Mouse (Mus musculus): ENCODE measurements at regions not wholly inside any gene's neighbourhood (a gene's known extent, or its start where the extent isn't known, plus 50 kb on each side); places are given as distances from the start of the nearest gene placed in this dataset.

- 91% methylated on average over 4 of the region's 4 CpGs for WGBS
- no peaks in the 10 kb centered on the region for H3K4me1 ChIP-seq (replicated peaks)
- H3K36me3 ChIP-seq, result no peaks in the 10 kb centered on the region
- H3K9me3 ChIP-seq, result no peaks in the 10 kb centered on the region
- H3K27ac ChIP-seq, result no peak overlapping the region
- no peak for DNase-seq (ENCODE audit: low spot score)
- no peak overlapping the region for H3K4me3 ChIP-seq
- no peaks in the 10 kb centered on the region for H3K27me3 ChIP-seq (ENCODE audit: insufficient read depth, poor library complexity, severe bottlenecking)
Observed at GRCm38 (mm10) chr16:86159021-86159815, 257.6 kb upstream of the Adamts5 start.

- 69% methylated on average over 3 of the region's 3 CpGs for WGBS
- no peaks in the 10 kb centered on the region for H3K4me1 ChIP-seq (replicated peaks)
Observed at GRCm38 (mm10) chr16:86138171-86138570, 236.5 kb upstream of the Adamts5 start.

GRCm38 (mm10) chr16:86136169-86136568, 234.5 kb upstream of the Adamts5 start:
- no peak for DNase-seq (ENCODE audit: low spot score)
- H3K9me3 ChIP-seq, result no peaks in the 10 kb centered on the region
- no peaks in the 10 kb centered on the region for H3K36me3 ChIP-seq
- no peaks in the 10 kb centered on the region for H3K4me1 ChIP-seq (replicated peaks)
- WGBS, result 45% methylated on average over 3 of the region's 3 CpGs
- no peak overlapping the region for H3K4me3 ChIP-seq
- no peak overlapping the region for H3K27ac ChIP-seq
- no peaks in the 10 kb centered on the region for H3K27me3 ChIP-seq (ENCODE audit: insufficient read depth, poor library complexity, severe bottlenecking)

More at GRCm38 (mm10) chr16:86138171-86138570, 236.5 kb upstream of the Adamts5 start:
- no peaks in the 10 kb centered on the region for H3K27me3 ChIP-seq (ENCODE audit: insufficient read depth, poor library complexity, severe bottlenecking)
- H3K4me3 ChIP-seq, result no peak overlapping the region
- no peak overlapping the region for H3K27ac ChIP-seq
- no peak for DNase-seq (ENCODE audit: low spot score)
- H3K36me3 ChIP-seq, result no peaks in the 10 kb centered on the region
- no peaks in the 10 kb centered on the region for H3K9me3 ChIP-seq

- H3K9me3 ChIP-seq, result no peaks in the 10 kb centered on the region
- WGBS, result 90% methylated on average over 4 of the region's 4 CpGs
- H3K27me3 ChIP-seq (ENCODE audit: insufficient read depth, poor library complexity, severe bottlenecking), result no peaks in the 10 kb centered on the region
- no peaks in the 10 kb centered on the region for H3K36me3 ChIP-seq
- H3K4me3 ChIP-seq, result no peak overlapping the region
- no peaks in the 10 kb centered on the region for H3K4me1 ChIP-seq (replicated peaks)
- no peak for DNase-seq (ENCODE audit: low spot score)
- H3K27ac ChIP-seq, result no peak overlapping the region
Observed at GRCm38 (mm10) chr16:86127391-86127790, 225.8 kb upstream of the Adamts5 start.

DNA sequence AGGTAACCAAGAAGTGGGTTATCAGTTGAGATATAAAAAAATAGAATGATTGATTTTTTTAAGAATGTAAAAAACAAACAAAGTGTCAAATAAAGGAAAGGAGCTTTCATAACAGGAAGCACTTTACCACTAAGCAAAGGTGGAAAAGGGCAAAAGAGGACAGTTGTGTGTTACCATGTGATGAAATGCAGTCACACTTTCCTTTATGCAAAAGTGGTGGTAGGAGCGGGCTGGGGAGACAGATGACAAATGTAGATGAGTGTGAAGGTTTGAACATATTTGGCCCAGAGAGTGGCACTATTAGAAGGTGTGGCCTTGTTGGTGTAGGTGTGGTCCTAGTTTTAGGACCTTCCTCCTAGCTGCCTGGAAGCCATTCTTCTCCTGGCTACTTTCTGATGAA, 222.6 kb upstream of the Adamts5 start:
- no peaks in the 10 kb centered on the region for H3K36me3 ChIP-seq
- 85% methylated on average over 1 of the region's 1 CpGs for WGBS
- no peaks in the 10 kb centered on the region for H3K27me3 ChIP-seq (ENCODE audit: insufficient read depth, poor library complexity, severe bottlenecking)
- no peak overlapping the region for H3K27ac ChIP-seq
- no peak for DNase-seq (ENCODE audit: low spot score)
- no peaks in the 10 kb centered on the region for H3K4me1 ChIP-seq (replicated peaks)
- H3K9me3 ChIP-seq, result no peaks in the 10 kb centered on the region
- no peak overlapping the region for H3K4me3 ChIP-seq

GRCm38 (mm10) chr16:86122936-86123335, 221.3 kb upstream of the Adamts5 start:
- no peaks in the 10 kb centered on the region for H3K36me3 ChIP-seq
- no peaks in the 10 kb centered on the region for H3K4me1 ChIP-seq (replicated peaks)
- H3K27me3 ChIP-seq (ENCODE audit: insufficient read depth, poor library complexity, severe bottlenecking), result no peaks in the 10 kb centered on the region
- no peak for DNase-seq (ENCODE audit: low spot score)
- no peak overlapping the region for H3K27ac ChIP-seq
- H3K4me3 ChIP-seq, result no peak overlapping the region
- 60% methylated on average over 1 of the region's 1 CpGs for WGBS
- no peaks in the 10 kb centered on the region for H3K9me3 ChIP-seq

DNA sequence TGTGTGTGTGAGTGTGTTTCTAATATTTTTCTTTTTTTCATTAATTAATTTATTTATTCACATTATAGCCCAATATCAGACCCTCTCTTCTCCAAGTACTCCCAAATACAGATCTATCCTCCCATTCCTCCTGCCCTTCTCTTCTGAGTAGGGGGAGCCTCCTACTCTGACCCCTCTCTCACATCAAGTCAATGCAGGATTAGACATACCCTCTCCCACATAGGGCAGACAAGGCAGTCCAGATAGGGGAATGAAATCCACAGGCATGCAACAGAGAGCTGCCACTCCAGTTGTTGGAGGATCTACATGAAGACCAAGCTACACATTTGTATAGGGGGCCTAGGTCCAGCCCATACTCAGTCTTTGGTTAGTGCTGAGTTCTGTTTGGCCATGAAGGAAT, 216.3 kb upstream of the Adamts5 start:
- no peaks in the 10 kb centered on the region for H3K4me1 ChIP-seq (replicated peaks)
- H3K27me3 ChIP-seq (ENCODE audit: insufficient read depth, poor library complexity, severe bottlenecking), result no peaks in the 10 kb centered on the region
- H3K9me3 ChIP-seq, result no peaks in the 10 kb centered on the region
- no peak overlapping the region for H3K4me3 ChIP-seq
- H3K36me3 ChIP-seq, result no peaks in the 10 kb centered on the region
- H3K27ac ChIP-seq, result no peak overlapping the region
- no peak for DNase-seq (ENCODE audit: low spot score)

DNA sequence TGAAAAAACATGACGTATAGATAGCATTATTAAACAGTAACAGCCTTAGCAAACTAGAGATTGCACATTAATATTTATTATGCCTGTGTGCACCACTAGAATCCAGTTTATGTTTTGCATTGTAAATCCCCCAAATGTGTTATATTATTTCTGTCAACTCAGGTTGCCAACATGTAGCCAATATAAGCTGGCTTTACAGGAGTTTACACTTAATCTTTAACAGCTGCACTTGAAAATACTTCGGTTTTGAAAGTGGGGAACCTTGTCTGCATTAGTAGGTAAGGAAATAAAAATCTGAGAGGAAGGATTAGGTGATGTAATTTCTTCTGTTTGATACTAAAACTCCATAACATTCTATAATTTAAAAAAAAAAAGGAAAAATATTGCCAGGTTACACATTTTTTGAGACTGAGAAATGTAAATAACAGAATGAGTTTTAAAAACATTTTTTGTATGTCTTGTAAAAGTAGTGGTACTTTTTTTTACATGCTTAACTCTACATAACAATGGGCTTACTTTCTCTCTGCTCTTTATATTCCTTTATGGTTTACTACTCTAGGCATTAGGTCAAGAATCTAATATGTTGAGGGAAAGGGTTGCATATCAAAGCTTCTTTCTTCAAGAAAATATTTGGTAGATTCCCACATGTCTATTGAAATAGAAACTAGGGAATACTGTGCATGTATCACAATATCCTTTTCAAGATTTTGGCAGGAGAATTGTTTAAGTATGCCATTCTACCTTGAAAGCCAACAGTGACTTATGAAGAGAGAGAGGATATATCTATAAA, 214.2 kb upstream of the Adamts5 start:
- WGBS, result 85% methylated on average over 2 of the region's 2 CpGs
- no peaks in the 10 kb centered on the region for H3K36me3 ChIP-seq
- no peak for DNase-seq (ENCODE audit: low spot score)
- H3K27ac ChIP-seq, result no peak overlapping the region
- H3K4me1 ChIP-seq (replicated peaks), result no peaks in the 10 kb centered on the region
- no peaks in the 10 kb centered on the region for H3K27me3 ChIP-seq (ENCODE audit: insufficient read depth, poor library complexity, severe bottlenecking)
- no peak overlapping the region for H3K4me3 ChIP-seq
- no peaks in the 10 kb centered on the region for H3K9me3 ChIP-seq

DNA sequence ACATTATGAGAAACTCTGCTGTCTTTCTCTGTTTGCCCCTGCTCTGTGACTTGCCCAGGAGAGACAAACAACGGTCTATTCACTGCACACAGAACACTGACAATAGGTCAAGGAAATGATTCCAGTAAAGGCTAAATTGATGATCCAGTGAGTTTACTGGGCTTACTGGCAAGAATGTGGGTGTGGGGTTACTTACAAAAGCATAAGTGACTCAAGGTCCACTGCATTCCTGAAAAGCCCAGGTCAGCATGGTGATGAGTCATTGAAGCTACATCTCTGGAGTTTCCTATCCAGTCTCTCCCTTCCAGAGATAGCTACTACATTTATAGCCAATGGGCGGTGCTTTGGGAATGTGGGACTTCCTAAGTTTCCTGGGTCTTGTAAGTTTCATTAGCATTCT, 192.8 kb upstream of the Adamts5 start:
- Histone ChIP-seq H3K4me3 (no peak overlapping the region), H3K36me3 (no peaks in the 10 kb centered on the region), H3K27ac (no peak overlapping the region), H3K4me1 (replicated peaks) (no peaks in the 10 kb centered on the region), H3K27me3 (ENCODE audit: insufficient read depth, poor library complexity, severe bottlenecking) (no peaks in the 10 kb centered on the region), H3K9me3 (peaks cover 8% of the 10 kb centered on the region)
- DNase-seq (ENCODE audit: low spot score), result no peak
- WGBS, result 82% methylated on average over 2 of the region's 2 CpGs

GRCm38 (mm10) chr16:86090175-86090574, 188.5 kb upstream of the Adamts5 start:
- Histone ChIP-seq H3K27ac (no peak overlapping the region), H3K9me3 (no peaks in the 10 kb centered on the region), H3K27me3 (ENCODE audit: insufficient read depth, poor library complexity, severe bottlenecking) (no peaks in the 10 kb centered on the region), H3K4me1 (replicated peaks) (no peaks in the 10 kb centered on the region), H3K36me3 (no peaks in the 10 kb centered on the region), H3K4me3 (no peak overlapping the region)
- 94% methylated on average over 6 of the region's 6 CpGs for WGBS
- DNase-seq (ENCODE audit: low spot score), result no peak

GRCm38 (mm10) chr16:86087421-86087820, 185.8 kb upstream of the Adamts5 start:
- no peaks in the 10 kb centered on the region for H3K27me3 ChIP-seq (ENCODE audit: insufficient read depth, poor library complexity, severe bottlenecking)
- no peaks in the 10 kb centered on the region for H3K36me3 ChIP-seq
- no peaks in the 10 kb centered on the region for H3K4me1 ChIP-seq (replicated peaks)
- no peak for DNase-seq (ENCODE audit: low spot score)
- no peak overlapping the region for H3K27ac ChIP-seq
- H3K4me3 ChIP-seq, result no peak overlapping the region
- H3K9me3 ChIP-seq, result no peaks in the 10 kb centered on the region
- 87% methylated on average over 3 of the region's 3 CpGs for WGBS

GRCm38 (mm10) chr16:86067628-86068364, 166.2 kb upstream of the Adamts5 start:
- Histone ChIP-seq H3K4me1 (replicated peaks) (no peaks in the 10 kb centered on the region), H3K4me3 (no peak overlapping the region), H3K9me3 (no peaks in the 10 kb centered on the region), H3K36me3 (no peaks in the 10 kb centered on the region), H3K27me3 (ENCODE audit: insufficient read depth, poor library complexity, severe bottlenecking) (no peaks in the 10 kb centered on the region), H3K27ac (no peak overlapping the region)
- 75% methylated on average over 3 of the region's 3 CpGs for WGBS
- no peak for DNase-seq (ENCODE audit: low spot score)

DNA sequence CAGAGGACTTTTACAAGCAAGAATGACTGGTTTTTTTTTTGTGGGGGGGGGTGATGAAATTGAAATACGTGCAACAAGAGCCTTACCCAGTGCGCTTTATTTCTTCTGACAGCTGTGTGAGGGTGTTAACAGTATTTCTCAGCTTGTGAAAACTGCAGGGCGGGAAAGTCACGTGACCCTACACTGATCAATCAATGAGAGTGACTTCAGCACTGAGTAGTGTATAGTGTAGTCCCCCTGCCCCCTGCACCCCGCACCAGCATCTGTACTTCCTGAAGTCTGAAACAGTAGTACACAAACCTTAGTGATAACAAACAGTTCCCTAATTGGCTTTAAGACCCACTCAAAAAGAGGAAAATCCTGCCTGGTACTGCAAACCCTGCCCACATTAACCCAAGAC, 158.5 kb upstream of the Adamts5 start:
- no peak for DNase-seq (ENCODE audit: low spot score)
- Histone ChIP-seq H3K4me1 (replicated peaks) (no peaks in the 10 kb centered on the region), H3K4me3 (no peak overlapping the region), H3K36me3 (no peaks in the 10 kb centered on the region), H3K27me3 (ENCODE audit: insufficient read depth, poor library complexity, severe bottlenecking) (no peaks in the 10 kb centered on the region), H3K9me3 (no peaks in the 10 kb centered on the region), H3K27ac (no peak overlapping the region)
- 71% methylated on average over 5 of the region's 5 CpGs for WGBS
